Mouse (Mus musculus) G1E (cell line): ENCODE data around the gene Ptrh1. TPM values are rescaled to one million over a fixed set of nuclear protein-coding genes. Genes with fewer than 3 reads are reported as not detected.

Source experiments
- ATAC-seq: 2 replicates; pipeline ENCODE4 v1.8.0; 2016; ENCODE audit warnings: mild to moderate bottlenecking; ENCODE audit not compliant: insufficient number of reproducible peaks, poor library complexity, low FRiP score, severe bottlenecking; ENCODE audit errors: extremely low read depth
- DNase-seq: peaks from one replicate; pipeline ENCODE4 v3.0.0; 2012; ENCODE audit warnings: low spot score
- H3K27me3 ChIP-seq: 2 replicates; pipeline ENCODE4 v1.6.1; 2012; ENCODE audit warnings: mild to moderate bottlenecking, low read length, inconsistent platforms; ENCODE audit not compliant: insufficient read depth
- H3K36me3 ChIP-seq: replicated peaks from 2 replicates; pipeline ENCODE3; 2012; ENCODE audit warnings: mild to moderate bottlenecking, inconsistent platforms
- H3K4me1 ChIP-seq: 2 replicates; pipeline ENCODE4 v1.6.1; 2012; ENCODE audit warnings: low read depth, low read length, inconsistent platforms, mixed read lengths; ENCODE audit not compliant: insufficient read depth
- H3K4me3 ChIP-seq: 2 replicates; pipeline ENCODE4 v1.5.1; 2012; ENCODE audit warnings: low read depth, mild to moderate bottlenecking, inconsistent platforms, low read length, moderate library complexity, mixed read lengths
- H3K9me3 ChIP-seq: replicated peaks from 2 replicates; pipeline ENCODE4 v1.6.1; 2012; ENCODE audit warnings: inconsistent platforms
- CTCF ChIP-seq: IDR thresholded peaks from 2 replicates; pipeline ENCODE4 v1.5.1; 2012; ENCODE audit warnings: low read depth, low read length, inconsistent platforms, mixed read lengths
- GATA1 ChIP-seq: IDR thresholded peaks from 2 replicates; pipeline ENCODE4 v1.6.1; 2012; ENCODE audit warnings: borderline replicate concordance, low read length, inconsistent platforms, mixed read lengths
- GATA2 ChIP-seq: IDR thresholded peaks from 2 replicates; pipeline ENCODE4 v1.6.1; 2012; ENCODE audit warnings: low read depth, low read length, inconsistent platforms, borderline replicate concordance
- POLR2AphosphoS5 ChIP-seq: IDR thresholded peaks from 2 replicates; pipeline ENCODE4 v1.6.1; 2012; ENCODE audit warnings: low read depth, low read length, inconsistent platforms; ENCODE audit not compliant: insufficient replicate concordance
- TAL1 ChIP-seq: conservative IDR thresholded peaks from 2 replicates; pipeline ENCODE4 v1.6.1; 2012; ENCODE audit warnings: low read depth, low read length, inconsistent platforms, mixed read lengths
- polyA plus RNA-seq: library from polyadenylated mRNA; stranded (reverse); fragments of >175 nt; gene quantifications from 2 replicates; pipeline ENCODE4 v1.2.3, GENCODE M21; 2012
- total RNA-seq, 2 experiments: library from RNA; stranded (forward) in 1 of 2; stranded (reverse) in 1 of 2; fragments of 200-1000 nt in 1 of 2; fragments of >200 nt in 1 of 2; fragmentation: Nextera tagmentation in 1 of 2; gene quantifications; 2 replicates each; pipeline ENCODE4 v1.2.3; 2014 to 2017

Gene Ptrh1
- total and polyA plus RNA-seq, 3 experiments, result 3.4 to 5.0 (median 4.3) TPM

DNA sequence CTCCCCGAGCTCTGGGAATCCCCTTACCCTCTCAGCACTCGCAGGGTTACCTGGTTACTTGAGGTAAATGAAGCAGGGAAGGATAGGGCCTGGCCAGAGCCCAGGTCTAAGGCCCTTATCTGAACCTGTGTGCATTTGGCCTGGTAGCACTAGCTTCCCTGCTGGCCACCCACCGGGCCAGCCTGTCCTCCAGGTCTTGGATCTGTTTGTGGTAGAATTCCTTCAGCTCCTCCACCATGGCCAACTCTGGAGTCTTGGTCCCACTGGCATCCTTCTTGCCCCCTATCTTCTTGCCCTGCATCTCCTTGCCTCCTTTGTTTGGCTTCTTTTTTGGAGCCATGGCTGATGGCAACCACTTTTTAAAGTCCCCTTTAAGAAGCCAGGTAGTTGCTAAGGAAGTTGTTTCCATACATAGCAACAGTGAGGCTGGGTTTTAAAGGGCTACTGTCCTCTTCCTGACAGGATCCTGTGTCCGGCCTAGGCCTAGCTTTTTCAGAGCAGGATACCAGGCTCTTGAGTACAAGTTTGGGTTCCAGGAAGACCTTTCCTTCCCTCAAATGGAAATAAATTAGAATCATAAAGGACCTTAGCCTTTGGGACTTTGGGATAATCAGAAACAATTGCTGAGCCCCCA, 8.6 kb downstream of the Ptrh1 start, which contains the start of gene Cfap157:
Gene Cfap157, minus strand, starts transcription at position 381 of the 634 bp plus-strand sequence.
- Histone ChIP-seq H3K4me3 (no peak within 1 kb of the TSS), H3K9me3 (no peaks in the 10 kb centered on the region), H3K36me3 (peaks cover 2% of the 10 kb centered on the region), H3K27me3 (peaks cover 22% of the 10 kb centered on the region), H3K4me1 (no peaks in the 10 kb centered on the region)
- no peak for ATAC-seq
- no peak for DNase-seq
- TF ChIP-seq POLR2AphosphoS5, result no peak
- no peak for TF ChIP-seq TAL1
- TF ChIP-seq GATA1, result no peak
- TF ChIP-seq CTCF, result no peak
- TF ChIP-seq GATA2, result no peak

DNA sequence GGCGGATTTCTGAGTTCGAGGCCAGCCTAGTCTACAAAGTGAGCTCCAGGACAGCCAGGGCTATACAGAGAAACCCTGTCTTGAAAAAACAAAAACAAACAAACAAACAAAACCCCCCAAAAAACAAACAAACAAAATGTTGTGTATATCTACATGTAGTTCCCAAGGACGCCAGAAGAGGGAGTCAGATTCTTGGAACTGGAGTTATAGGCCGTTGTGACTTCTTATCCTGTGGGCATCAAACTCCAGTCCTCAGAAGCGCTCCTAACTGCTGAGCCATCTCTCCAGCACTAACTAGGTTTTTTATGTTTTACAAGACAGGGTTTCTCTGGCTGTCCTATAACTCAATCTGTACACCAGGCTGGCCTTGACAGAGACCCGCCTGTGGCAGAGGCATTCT, 11.6 kb downstream of the Ptrh1 start:
- DNase-seq (no peak), ATAC-seq (no peak)
- H3K4me3 ChIP-seq, result no peak overlapping the region
- no peaks in the 10 kb centered on the region for H3K9me3 ChIP-seq
- H3K36me3 ChIP-seq, result peaks cover 4% of the 10 kb centered on the region
- TF ChIP-seq TAL1 (no peak), POLR2AphosphoS5 (no peak), GATA1 (no peak), CTCF (0 out of 2 replicates have a peak, but pooled peaks have one; percentile 3), GATA2 (no peak)
- H3K27me3 ChIP-seq, result peaks cover 17% of the 10 kb centered on the region
- no peaks in the 10 kb centered on the region for H3K4me1 ChIP-seq

DNA sequence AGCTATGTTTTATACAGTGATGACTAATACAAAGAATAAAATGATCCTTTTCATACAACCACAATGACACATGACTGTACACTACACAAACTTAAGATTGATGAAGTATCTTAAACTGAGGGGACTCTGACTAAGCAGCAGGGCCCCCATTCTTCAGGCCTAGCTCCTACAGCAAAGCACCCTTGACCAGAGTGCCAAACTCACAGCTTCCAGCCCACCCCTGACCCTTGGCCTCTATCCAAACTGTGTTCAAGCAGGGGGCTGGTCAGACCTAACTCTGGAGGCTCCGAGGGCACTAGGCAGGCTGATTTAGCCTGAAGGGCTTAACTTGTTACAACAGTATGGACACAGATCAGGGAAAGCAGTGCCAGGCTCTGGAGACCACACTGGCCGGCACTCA, 13.0 kb downstream of the Ptrh1 start:
- Histone ChIP-seq H3K27me3 (peaks cover 9% of the 10 kb centered on the region), H3K36me3 (peaks cover 6% of the 10 kb centered on the region), H3K9me3 (no peaks in the 10 kb centered on the region), H3K4me3 (no peak overlapping the region), H3K4me1 (no peaks in the 10 kb centered on the region)
- ATAC-seq (no peak), DNase-seq (no peak)
- TF ChIP-seq POLR2AphosphoS5, result no peak
- TF ChIP-seq TAL1, result no peak
- no peak for TF ChIP-seq GATA2
- no peak for TF ChIP-seq GATA1
- TF ChIP-seq CTCF, result no peak

DNA sequence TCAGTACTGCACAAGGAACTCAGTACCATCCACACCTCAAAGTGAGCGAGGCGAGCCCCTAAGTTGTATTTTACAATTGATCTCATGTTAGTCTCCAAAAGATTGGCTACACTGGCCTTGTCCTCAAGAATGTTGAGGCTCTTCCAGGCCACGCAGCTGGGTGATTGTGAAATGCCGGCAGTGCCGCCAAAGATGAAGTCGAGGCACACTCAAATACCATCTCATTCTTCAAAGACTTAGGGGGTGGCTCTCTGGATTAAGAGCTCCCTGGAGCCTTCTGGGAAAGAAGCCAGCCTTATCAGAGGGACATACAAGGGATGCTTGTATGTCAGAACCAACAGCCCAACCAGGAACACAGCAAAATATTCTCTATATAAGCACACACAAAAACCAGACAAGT, 15.7 kb downstream of the Ptrh1 start:
- ATAC-seq, result no peak

DNA sequence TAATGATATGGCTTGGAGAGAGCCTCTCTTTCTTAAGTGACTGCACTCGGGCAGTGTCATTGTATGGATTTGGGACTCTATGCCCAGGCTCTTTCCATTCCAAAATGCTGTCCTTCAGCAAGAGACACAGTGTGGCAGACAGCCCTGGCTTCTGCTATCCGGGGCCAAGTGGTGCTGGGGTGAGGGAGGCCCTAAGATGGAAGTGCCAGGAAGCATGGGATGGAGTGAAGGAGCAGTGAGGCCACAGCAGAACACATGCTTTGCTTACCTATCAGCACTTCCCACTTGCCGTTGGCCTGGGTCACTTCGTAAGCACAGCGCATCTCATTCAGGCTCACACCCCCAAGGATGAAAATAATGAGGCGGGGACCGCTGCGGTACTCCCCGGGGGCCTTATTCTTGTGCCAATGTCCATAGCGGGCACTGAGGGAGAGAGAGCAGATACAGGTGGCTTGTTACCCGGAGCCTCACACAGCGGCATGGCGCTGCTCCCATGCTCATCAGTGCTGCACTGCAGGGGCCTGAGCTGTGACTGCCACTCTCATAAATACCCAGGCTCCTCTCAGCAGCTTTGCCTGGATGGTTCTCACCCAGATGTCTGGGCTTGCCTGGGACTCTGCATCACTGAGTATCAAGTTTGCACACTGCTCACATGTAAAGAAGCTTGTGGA, 20.3 kb downstream of the Ptrh1 start:
- Histone ChIP-seq H3K4me3 (no peak overlapping the region), H3K4me1 (no peaks in the 10 kb centered on the region; the same call in 1 of the 2 replicates), H3K36me3 (peaks cover 62% of the 10 kb centered on the region), H3K9me3 (no peaks in the 10 kb centered on the region), H3K27me3 (no peaks in the 10 kb centered on the region)
- ATAC-seq (no peak), DNase-seq (no peak)
- TF ChIP-seq GATA1 (no peak), CTCF (no peak), GATA2 (no peak), TAL1 (no peak), POLR2AphosphoS5 (no peak)

More for the DNA sequence above, 15.7 kb downstream of the Ptrh1 start:
- Histone ChIP-seq H3K4me3 (no peak overlapping the region), H3K9me3 (no peaks in the 10 kb centered on the region), H3K27me3 (no peaks in the 10 kb centered on the region), H3K36me3 (peaks cover 29% of the 10 kb centered on the region), H3K4me1 (no peaks in the 10 kb centered on the region)
- TF ChIP-seq GATA2, result no peak
- no peak for TF ChIP-seq TAL1
- no peak for TF ChIP-seq CTCF
- no peak for TF ChIP-seq GATA1
- no peak for TF ChIP-seq POLR2AphosphoS5
- no peak for DNase-seq

DNA sequence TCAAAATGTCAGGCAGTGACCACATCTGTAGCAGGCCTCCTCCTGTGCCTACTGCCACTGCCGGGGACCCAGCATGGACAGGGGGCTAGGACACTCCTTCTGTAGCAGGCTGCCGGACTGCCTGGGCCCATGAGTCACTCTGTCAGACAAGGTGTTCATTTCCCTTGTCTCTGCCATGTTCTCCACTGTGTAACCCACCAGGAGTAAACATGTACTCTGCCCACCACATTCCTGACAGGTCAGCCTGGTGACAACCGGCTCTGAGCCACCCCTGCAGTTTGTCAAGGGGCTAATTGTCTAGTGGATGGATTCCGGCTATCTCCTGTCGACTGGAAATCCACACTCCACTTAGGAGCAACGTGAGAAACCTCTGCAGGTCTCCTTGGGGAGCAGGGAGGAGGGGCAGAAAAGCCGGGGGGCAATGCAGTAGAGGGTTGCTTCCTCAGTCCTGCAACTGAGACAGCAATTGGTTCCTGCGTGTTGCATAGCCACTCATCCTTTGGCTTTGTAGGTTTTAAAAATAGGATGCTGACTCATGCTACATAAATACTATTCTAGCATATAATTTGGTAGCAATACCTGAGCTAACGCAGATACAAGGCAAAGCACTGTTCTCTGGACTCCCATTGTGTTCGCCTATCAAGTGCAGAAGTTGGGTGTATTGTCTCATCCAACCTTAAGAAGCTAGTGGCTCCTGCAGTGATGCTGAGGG, 22.8 kb downstream of the Ptrh1 start:
- H3K4me3 ChIP-seq, result no peak overlapping the region
- no peak for ATAC-seq
- no peaks in the 10 kb centered on the region; the same call in 1 of the 2 replicates for H3K4me1 ChIP-seq
- no peaks in the 10 kb centered on the region for H3K27me3 ChIP-seq
- peaks cover 73% of the 10 kb centered on the region for H3K36me3 ChIP-seq
- no peaks in the 10 kb centered on the region for H3K9me3 ChIP-seq
- TF ChIP-seq TAL1, result no peak
- no peak for TF ChIP-seq CTCF
- TF ChIP-seq GATA2, result no peak
- TF ChIP-seq GATA1, result no peak
- no peak for TF ChIP-seq POLR2AphosphoS5
- DNase-seq, result no peak
